Mouse (Mus musculus): ENCODE measurements around the gene Pcp2. TPM values are rescaled to one million over a fixed set of nuclear protein-coding genes. Genes with fewer than 3 reads are reported as not detected.
"Not testable (repeated sequence)": the region's sequence is repeated elsewhere in the genome, so short reads cannot be mapped to it uniquely, and the experiment has no call there.

Gene Pcp2
- polyA plus RNA-seq, 1 experiment from 2014 or later, result 0.56 TPM

- H3K4me2 ChIP-seq (replicated peaks; ENCODE audit: low read depth, low read length), result peak overlapping the region; percentile 84
- peak overlapping the region; percentile 80 for H3K27ac ChIP-seq (ENCODE audit: low read length)
- H3K9me3 ChIP-seq (ENCODE audit: control insufficient read depth, low read depth, low read length), result no peaks in the 10 kb centered on the region
- peak overlapping the region; percentile 65 for H3K9ac ChIP-seq (replicated peaks; ENCODE audit: low read depth, low read length)
- under 1% methylated on average over 75 of the region's 77 CpGs for WGBS
- peak overlapping the region; percentile 75 for H3K4me3 ChIP-seq (ENCODE audit: low read depth, low read length)
- H3K4me1 ChIP-seq (ENCODE audit: control insufficient read depth, insufficient read depth, low read length), result no peaks in the 10 kb centered on the region
- peak; percentile 82 for ATAC-seq (ENCODE audit: insufficient number of reproducible peaks, insufficient read depth, low FRiP score, low read depth)
- no peaks in the 10 kb centered on the region for H3K36me3 ChIP-seq (ENCODE audit: control insufficient read depth, insufficient read depth, low read length)
- peaks cover 5% of the 10 kb centered on the region for H3K27me3 ChIP-seq (ENCODE audit: control insufficient read depth, insufficient read depth, low read length)
Observed at GRCm38 (mm10) chr8:3587391-3588257, 37.7 kb downstream of the Pcp2 start.

- Histone ChIP-seq H3K4me1 (ENCODE audit: control insufficient read depth, insufficient read depth, low read length) (no peaks in the 10 kb centered on the region), H3K27me3 (ENCODE audit: control insufficient read depth, insufficient read depth, low read length) (peaks cover 5% of the 10 kb centered on the region), H3K4me2 (replicated peaks; ENCODE audit: low read depth, low read length) (peak within 1 kb of the TSS; percentile 84), H3K36me3 (ENCODE audit: control insufficient read depth, insufficient read depth, low read length) (no peaks in the 10 kb centered on the region), H3K27ac (ENCODE audit: low read length) (peak within 1 kb of the TSS; percentile 80), H3K9me3 (ENCODE audit: control insufficient read depth, low read depth, low read length) (no peaks in the 10 kb centered on the region), H3K4me3 (ENCODE audit: low read depth, low read length) (peak within 1 kb of the TSS; percentile 75), H3K9ac (replicated peaks; ENCODE audit: low read depth, low read length) (peak within 1 kb of the TSS; percentile 65)
- 2% methylated on average over 6 of the region's 7 CpGs for WGBS
- no peak for ATAC-seq (ENCODE audit: insufficient number of reproducible peaks, insufficient read depth, low FRiP score, low read depth)
Observed at GRCm38 (mm10) chr8:3586993-3587390, 38.4 kb downstream of the Pcp2 start, which contains the start of gene Camsap3. Gene Camsap3, plus strand, starts transcription at chr8:3587293.

- peaks cover 5% of the 10 kb centered on the region for H3K27me3 ChIP-seq (ENCODE audit: control insufficient read depth, insufficient read depth, low read length)
- H3K4me1 ChIP-seq (ENCODE audit: control insufficient read depth, insufficient read depth, low read length), result no peaks in the 10 kb centered on the region
- 69% methylated on average over 2 of the region's 2 CpGs for WGBS
- no peak for ATAC-seq (ENCODE audit: insufficient number of reproducible peaks, insufficient read depth, low FRiP score, low read depth)
- H3K27ac ChIP-seq (ENCODE audit: low read length), result no peak overlapping the region
- no peaks in the 10 kb centered on the region for H3K36me3 ChIP-seq (ENCODE audit: control insufficient read depth, insufficient read depth, low read length)
- no peak overlapping the region for H3K9ac ChIP-seq (replicated peaks; ENCODE audit: low read depth, low read length)
- no peak overlapping the region for H3K4me2 ChIP-seq (replicated peaks; ENCODE audit: low read depth, low read length)
- no peaks in the 10 kb centered on the region for H3K9me3 ChIP-seq (ENCODE audit: control insufficient read depth, low read depth, low read length)
- no peak overlapping the region for H3K4me3 ChIP-seq (ENCODE audit: low read depth, low read length)
Observed at GRCm38 (mm10) chr8:3586452-3586851, 38.9 kb downstream of the Pcp2 start.

GRCm38 (mm10) chr8:3581961-3582360, 43.4 kb downstream of the Pcp2 start:
- not testable (repeated sequence) for H3K27me3 ChIP-seq (ENCODE audit: control insufficient read depth, insufficient read depth, low read length); H3K4me3 ChIP-seq (ENCODE audit: low read depth, low read length); H3K4me1 ChIP-seq (ENCODE audit: control insufficient read depth, insufficient read depth, low read length); ATAC-seq (ENCODE audit: insufficient number of reproducible peaks, insufficient read depth, low FRiP score, low read depth); H3K27ac ChIP-seq (ENCODE audit: low read length); H3K9ac ChIP-seq (replicated peaks; ENCODE audit: low read depth, low read length); H3K9me3 ChIP-seq (ENCODE audit: control insufficient read depth, low read depth, low read length); H3K4me2 ChIP-seq (replicated peaks; ENCODE audit: low read depth, low read length); H3K36me3 ChIP-seq (ENCODE audit: control insufficient read depth, insufficient read depth, low read length)
- WGBS, result 84% methylated on average over 1 of the region's 3 CpGs

GRCm38 (mm10) chr8:3579390-3580364, 45.7 kb downstream of the Pcp2 start:
- H3K4me1 ChIP-seq (ENCODE audit: control insufficient read depth, insufficient read depth, low read length), result no peaks in the 10 kb centered on the region
- WGBS, result 71% methylated on average over 9 of the region's 9 CpGs
- peak overlapping the region; percentile 52; the same call in 1 of the 2 replicates for H3K27ac ChIP-seq (ENCODE audit: low read length)
- H3K4me3 ChIP-seq (ENCODE audit: low read depth, low read length), result no peak overlapping the region
- no peaks in the 10 kb centered on the region for H3K27me3 ChIP-seq (ENCODE audit: control insufficient read depth, insufficient read depth, low read length)
- no peak overlapping the region for H3K9ac ChIP-seq (replicated peaks; ENCODE audit: low read depth, low read length)
- no peak overlapping the region for H3K4me2 ChIP-seq (replicated peaks; ENCODE audit: low read depth, low read length)
- peak; percentile 73 for ATAC-seq (ENCODE audit: insufficient number of reproducible peaks, insufficient read depth, low FRiP score, low read depth)
- H3K36me3 ChIP-seq (ENCODE audit: control insufficient read depth, insufficient read depth, low read length), result no peaks in the 10 kb centered on the region
- H3K9me3 ChIP-seq (ENCODE audit: control insufficient read depth, low read depth, low read length), result no peaks in the 10 kb centered on the region

GRCm38 (mm10) chr8:3576211-3576960, 49.0 kb downstream of the Pcp2 start:
- no peak for ATAC-seq (ENCODE audit: insufficient number of reproducible peaks, insufficient read depth, low FRiP score, low read depth)
- H3K4me2 ChIP-seq (replicated peaks; ENCODE audit: low read depth, low read length), result no peak overlapping the region
- WGBS, result 69% methylated on average over 15 of the region's 15 CpGs
- no peaks in the 10 kb centered on the region for H3K36me3 ChIP-seq (ENCODE audit: control insufficient read depth, insufficient read depth, low read length)
- H3K4me3 ChIP-seq (ENCODE audit: low read depth, low read length), result no peak overlapping the region
- H3K9ac ChIP-seq (replicated peaks; ENCODE audit: low read depth, low read length), result no peak overlapping the region
- no peaks in the 10 kb centered on the region for H3K27me3 ChIP-seq (ENCODE audit: control insufficient read depth, insufficient read depth, low read length)
- H3K9me3 ChIP-seq (ENCODE audit: control insufficient read depth, low read depth, low read length), result no peaks in the 10 kb centered on the region
- H3K27ac ChIP-seq (ENCODE audit: low read length), result no peak overlapping the region
- H3K4me1 ChIP-seq (ENCODE audit: control insufficient read depth, insufficient read depth, low read length), result no peaks in the 10 kb centered on the region

- Histone ChIP-seq H3K9me3 (ENCODE audit: control insufficient read depth, low read depth, low read length) (no peaks in the 10 kb centered on the region), H3K27me3 (ENCODE audit: control insufficient read depth, insufficient read depth, low read length) (no peaks in the 10 kb centered on the region), H3K4me2 (replicated peaks; ENCODE audit: low read depth, low read length) (no peak overlapping the region), H3K4me3 (ENCODE audit: low read depth, low read length) (no peak overlapping the region), H3K4me1 (ENCODE audit: control insufficient read depth, insufficient read depth, low read length) (no peaks in the 10 kb centered on the region), H3K9ac (replicated peaks; ENCODE audit: low read depth, low read length) (no peak overlapping the region), H3K27ac (ENCODE audit: low read length) (no peak overlapping the region), H3K36me3 (ENCODE audit: control insufficient read depth, insufficient read depth, low read length) (no peaks in the 10 kb centered on the region)
- 88% methylated on average over 3 of the region's 3 CpGs for WGBS
- ATAC-seq (ENCODE audit: insufficient number of reproducible peaks, insufficient read depth, low FRiP score, low read depth), result no peak
Observed at GRCm38 (mm10) chr8:3574546-3574945, 50.8 kb downstream of the Pcp2 start.

All from stomach, embryonic 14.5 days (tissue).